Mouse (Mus musculus) kidney, embryonic 14.5 days (tissue): ENCODE measurements at regions not wholly inside any gene's neighbourhood (a gene's known extent, or its start where the extent isn't known, plus 50 kb on each side); places are given as distances from the start of the nearest gene placed in this dataset.

Experiments
- ATAC-seq: fragments of 200-750 bp; cut with Nextera tagmentation; 2 replicates; pipeline ENCODE4 v1.8.0; 2017; ENCODE audit warnings: moderate number of reproducible peaks, mild to moderate bottlenecking, moderate TSS enrichment, moderate library complexity; ENCODE audit not compliant: low FRiP score, low TSS enrichment
- H3K27ac ChIP-seq: fragments of 300-500 bp; sonication (generic); 2 replicates; pipeline ENCODE4 v1.5.1; 2014; ENCODE audit warnings: low read depth, mild to moderate bottlenecking, low read length, moderate library complexity, mixed read lengths
- H3K27me3 ChIP-seq: fragments of 300-500 bp; sonication (generic); 2 replicates; pipeline ENCODE4 v1.6.1; 2014; ENCODE audit warnings: mild to moderate bottlenecking, low read length; ENCODE audit not compliant: control insufficient read depth, insufficient read depth
- H3K36me3 ChIP-seq: fragments of 300-500 bp; sonication (generic); 2 replicates; pipeline ENCODE4 v1.6.1; 2014; ENCODE audit warnings: low read length, mixed read lengths; ENCODE audit not compliant: control insufficient read depth, insufficient read depth
- H3K4me1 ChIP-seq: fragments of 300-500 bp; sonication (generic); 2 replicates; pipeline ENCODE4 v1.6.1; 2014; ENCODE audit warnings: low read length, mixed read lengths; ENCODE audit not compliant: control insufficient read depth, insufficient read depth
- H3K4me2 ChIP-seq: fragments of 300-500 bp; sonication (generic); replicated peaks from 2 replicates; pipeline ENCODE4 v1.6.1; 2014; ENCODE audit warnings: low read depth, mild to moderate bottlenecking, low read length
- H3K4me3 ChIP-seq: fragments of 300-500 bp; sonication (generic); 2 replicates; pipeline ENCODE4 v1.5.1; 2014; ENCODE audit warnings: mild to moderate bottlenecking, low read length
- H3K9ac ChIP-seq: fragments of 300-500 bp; sonication (generic); 2 replicates; pipeline ENCODE4 v1.6.1; 2014; ENCODE audit warnings: low read depth, mild to moderate bottlenecking, low read length, moderate library complexity
- H3K9me3 ChIP-seq: fragments of 300-500 bp; sonication (generic); 2 replicates; pipeline ENCODE4 v1.6.1; 2016; ENCODE audit warnings: low read length; ENCODE audit not compliant: control insufficient read depth
- whole genome bisulfite sequencing: fragments of 180-500 bp; shearing (Covaris S2); extraction: QIAGEN DNeasy Blood & Tissue Kit; methylation state at CpG from one replicate; pipeline ENCODE4 v1.1.7; 2014; 5-methylcytosine and 5-hydroxymethylcytosine counted together

GRCm38 (mm10) chr13:70458406-70458805, 179.0 kb downstream of the Ice1 start:
- H3K36me3 ChIP-seq: no peaks in the 10 kb centered on the region
- H3K9me3 ChIP-seq: no peaks in the 10 kb centered on the region
- no peak for ATAC-seq
- H3K4me2 ChIP-seq: no peak overlapping the region
- H3K27me3 ChIP-seq: no peaks in the 10 kb centered on the region
- no peak overlapping the region for H3K9ac ChIP-seq
- WGBS: 84% methylated on average over 3 of the region's 3 CpGs
- H3K4me3 ChIP-seq: no peak overlapping the region
- H3K27ac ChIP-seq: no peak overlapping the region
- H3K4me1 ChIP-seq: no peaks in the 10 kb centered on the region

GRCm38 (mm10) chr13:70464996-70465395, 172.4 kb downstream of the Ice1 start:
- ATAC-seq: no peak
- Histone ChIP-seq H3K27ac (no peak overlapping the region), H3K4me3 (no peak overlapping the region), H3K4me2 (no peak overlapping the region), H3K36me3 (no peaks in the 10 kb centered on the region), H3K4me1 (no peaks in the 10 kb centered on the region), H3K9me3 (no peaks in the 10 kb centered on the region), H3K9ac (no peak overlapping the region), H3K27me3 (no peaks in the 10 kb centered on the region)
- WGBS: 71% methylated on average over 5 of the region's 5 CpGs

DNA sequence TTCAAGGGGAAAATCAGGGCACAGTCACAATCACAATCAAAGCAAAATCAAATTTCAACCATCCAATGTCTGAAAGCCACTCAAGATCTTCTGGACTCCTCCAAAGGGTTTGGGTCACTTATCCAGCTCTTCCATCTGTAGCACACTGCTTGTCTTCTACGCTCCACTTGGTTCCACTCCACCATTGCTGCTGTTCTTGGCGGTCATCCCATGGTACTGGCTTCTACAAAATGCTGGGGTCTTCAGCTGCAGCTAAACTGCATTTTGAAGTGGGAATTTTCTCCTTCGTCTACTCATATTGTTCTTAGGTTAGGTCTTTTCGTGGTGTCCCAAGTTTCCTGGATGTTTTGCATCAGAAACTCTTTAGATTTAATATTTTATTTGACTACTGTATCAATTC, 162.7 kb downstream of the Ice1 start:
- H3K27ac ChIP-seq: no peak overlapping the region
- H3K4me1 ChIP-seq: no peaks in the 10 kb centered on the region
- no peaks in the 10 kb centered on the region for H3K9me3 ChIP-seq
- no peak overlapping the region for H3K9ac ChIP-seq
- ATAC-seq: no peak
- no peaks in the 10 kb centered on the region for H3K27me3 ChIP-seq
- WGBS: 84% methylated on average over 4 of the region's 4 CpGs
- H3K4me3 ChIP-seq: no peak overlapping the region
- H3K4me2 ChIP-seq: no peak overlapping the region
- H3K36me3 ChIP-seq: no peaks in the 10 kb centered on the region

DNA sequence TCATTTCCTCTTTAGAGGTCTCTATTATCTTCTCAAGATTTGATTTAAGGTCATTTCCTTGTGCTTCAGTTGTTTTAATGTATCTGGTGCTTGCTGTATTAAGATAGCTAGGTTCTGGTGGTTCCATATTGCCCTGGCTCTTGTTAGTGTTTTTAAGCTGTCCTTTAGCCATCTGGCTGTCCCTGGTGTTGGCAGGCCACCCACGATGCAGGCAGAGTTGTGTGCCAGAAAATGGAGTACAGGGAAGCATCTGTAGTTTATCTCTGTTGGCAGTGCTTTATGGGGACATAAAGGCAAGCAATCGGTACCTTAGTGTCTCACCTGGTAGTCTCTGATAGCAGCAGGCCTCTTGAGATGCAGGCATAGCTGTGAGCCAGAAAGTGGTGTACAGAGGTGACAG, 162.1 kb downstream of the Ice1 start:
- 73% methylated on average over 2 of the region's 2 CpGs for WGBS
- no peaks in the 10 kb centered on the region for H3K4me1 ChIP-seq
- no peaks in the 10 kb centered on the region for H3K27me3 ChIP-seq
- no peak overlapping the region for H3K27ac ChIP-seq
- H3K9me3 ChIP-seq: no peaks in the 10 kb centered on the region
- no peak overlapping the region for H3K9ac ChIP-seq
- H3K4me3 ChIP-seq: no peak overlapping the region
- H3K4me2 ChIP-seq: no peak overlapping the region
- no peaks in the 10 kb centered on the region for H3K36me3 ChIP-seq
- ATAC-seq: no peak

DNA sequence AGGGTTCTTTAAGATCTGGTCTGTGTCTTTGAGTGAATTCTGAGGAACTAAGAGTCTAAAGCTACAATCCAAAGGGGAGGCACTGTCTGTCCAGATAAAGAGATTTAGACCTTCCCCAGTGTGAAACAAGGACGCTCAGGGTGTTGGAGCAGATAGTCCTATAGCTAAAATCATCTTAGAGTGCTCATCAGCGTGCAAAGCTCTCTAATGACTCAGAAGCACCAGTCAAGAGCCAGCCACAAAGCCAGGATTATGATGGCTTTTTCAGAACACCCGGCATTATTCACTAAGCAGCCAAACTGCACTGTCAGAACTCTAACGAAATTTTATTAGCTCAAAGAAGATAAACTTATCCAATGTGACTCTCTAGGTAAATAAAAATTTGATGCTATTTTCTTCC, 138.1 kb downstream of the Ice1 start:
- Histone ChIP-seq H3K27ac (no peak overlapping the region), H3K9me3 (no peaks in the 10 kb centered on the region), H3K27me3 (no peaks in the 10 kb centered on the region), H3K4me3 (no peak overlapping the region), H3K4me2 (no peak overlapping the region), H3K9ac (no peak overlapping the region), H3K4me1 (no peaks in the 10 kb centered on the region), H3K36me3 (no peaks in the 10 kb centered on the region)
- no peak for ATAC-seq
- WGBS: 63% methylated on average over 4 of the region's 4 CpGs
